Mouse (Mus musculus) embryonic fibroblast, embryonic 13.5 days (primary cell): Measurements from ENCODE around the gene Cep170b.

ENCODE experiments used
- CTCF ChIP-seq: IDR thresholded peaks from 2 replicates; pipeline ENCODE4 v1.5.1; 2011; ENCODE audit warnings: mild to moderate bottlenecking, control low read depth, low read length, moderate library complexity, borderline replicate concordance; ENCODE audit not compliant: insufficient read depth
- POLR2A ChIP-seq: IDR thresholded peaks from 2 replicates; pipeline ENCODE4 v1.6.1; 2011; ENCODE audit warnings: low read depth, mild to moderate bottlenecking, control low read depth, low read length, moderate library complexity

GRCm38 (mm10) chr12:112706704-112707572, 13.3 kb upstream of the Cep170b start:
- TF ChIP-seq CTCF (peak; percentile 99), POLR2A (no peak)
